Mouse (Mus musculus) heart, postnatal 0 days (tissue): ENCODE data around the gene Pom121.

Experiments used
- CTCF ChIP-seq: IDR thresholded peaks from 2 replicates; pipeline ENCODE4 v1.5.1; 2016; ENCODE audit warnings: antibody characterized with exemption, control low read depth, low read depth
- EP300 ChIP-seq: IDR thresholded peaks from 2 replicates; pipeline ENCODE4 v1.6.1; 2016; ENCODE audit warnings: antibody characterized with exemption, low read depth

- TF ChIP-seq CTCF (no peak), EP300 (no peak)
These were observed 18.0 kb downstream of the Pom121 start for GRCm38 (mm10) chr5:135376341-135376740.
